Mouse (Mus musculus) olfactory bulb, adult 2 months (tissue): ENCODE data around the gene Gm49601.

ENCODE experiments used
- CTCF ChIP-seq: fragments of 200-500 bp; IDR thresholded peaks from 2 replicates; pipeline ENCODE4 v1.5.1; 2012; ENCODE audit warnings: low read depth, mild to moderate bottlenecking, low read length, moderate library complexity; ENCODE audit not compliant: insufficient read depth
- POLR2A ChIP-seq: fragments of 200-500 bp; IDR thresholded peaks from 2 replicates; pipeline ENCODE4 v1.6.1; 2012; ENCODE audit warnings: mild to moderate bottlenecking, low read depth, low read length, moderate library complexity; ENCODE audit not compliant: insufficient read depth

GRCm38 (mm10) chr16:18588738-18589055, 37.5 kb downstream of the Gm49601 start:
- TF ChIP-seq CTCF (no peak), POLR2A (no peak)
